Mouse (Mus musculus) cerebellum, postnatal 36 days (tissue): Measurements from ENCODE around the gene Pald1.

ENCODE experiments used
- DNase-seq, 2 experiments: peaks; one replicate each; pipeline ENCODE4 v3.0.0; 2021 to 2022; ENCODE audit warnings: mixed read lengths in 2 of 2

The Pald1 gene

GRCm38 (mm10) chr10:61365902-61366301 lies 17.4 kb downstream of the Pald1 start:
- DNase-seq, result no peak

GRCm38 (mm10) chr10:61364431-61364830 lies 18.9 kb downstream of the Pald1 start:
- no peak for DNase-seq

- peak; percentile 39 to 49 for DNase-seq
Measured at GRCm38 (mm10) chr10:61362992-61363391, 20.3 kb downstream of the Pald1 start.

- DNase-seq, result no peak
Measured at GRCm38 (mm10) chr10:61362483-61362882, 20.8 kb downstream of the Pald1 start.

GRCm38 (mm10) chr10:61360667-61361066 lies 22.7 kb downstream of the Pald1 start:
- no peak for DNase-seq

- DNase-seq, result no peak
Measured at GRCm38 (mm10) chr10:61359411-61359810, 23.9 kb downstream of the Pald1 start.

- DNase-seq, result no peak
Measured at GRCm38 (mm10) chr10:61357658-61358057, 25.7 kb downstream of the Pald1 start.

GRCm38 (mm10) chr10:61356568-61356967 lies 26.8 kb downstream of the Pald1 start:
- DNase-seq, result no peak

- no peak for DNase-seq
Measured at GRCm38 (mm10) chr10:61356095-61356494, 27.2 kb downstream of the Pald1 start.

GRCm38 (mm10) chr10:61355611-61356010 lies 27.7 kb downstream of the Pald1 start:
- no peak for DNase-seq

- no peak for DNase-seq
Measured at GRCm38 (mm10) chr10:61351216-61351615, 32.1 kb downstream of the Pald1 start.

GRCm38 (mm10) chr10:61346374-61346773 lies 37.0 kb downstream of the Pald1 start:
- DNase-seq, result no peak

GRCm38 (mm10) chr10:61345179-61345578 lies 38.2 kb downstream of the Pald1 start:
- DNase-seq, result no peak

GRCm38 (mm10) chr10:61343950-61344349 lies 39.4 kb downstream of the Pald1 start:
- peak; percentile 72 to 73 for DNase-seq

GRCm38 (mm10) chr10:61342750-61343149 lies 40.6 kb downstream of the Pald1 start:
- no peak for DNase-seq

GRCm38 (mm10) chr10:61341557-61341956 lies 41.8 kb downstream of the Pald1 start:
- peak; percentile 80 for DNase-seq

GRCm38 (mm10) chr10:61341045-61341444 lies 42.3 kb downstream of the Pald1 start:
- no peak for DNase-seq

GRCm38 (mm10) chr10:61340247-61340646 lies 43.1 kb downstream of the Pald1 start:
- DNase-seq, result no peak

- no peak for DNase-seq
Measured at GRCm38 (mm10) chr10:61339216-61339615, 44.1 kb downstream of the Pald1 start.

GRCm38 (mm10) chr10:61337665-61338064 lies 45.7 kb downstream of the Pald1 start:
- no peak for DNase-seq

GRCm38 (mm10) chr10:61336592-61336991 lies 46.7 kb downstream of the Pald1 start:
- no peak for DNase-seq

- DNase-seq, result peak; percentile 85 to 90
Measured at GRCm38 (mm10) chr10:61336137-61336536, 47.2 kb downstream of the Pald1 start.

GRCm38 (mm10) chr10:61334545-61334944 lies 48.8 kb downstream of the Pald1 start:
- no peak for DNase-seq

- peak; percentile 76 to 82 for DNase-seq
Measured at GRCm38 (mm10) chr10:61331046-61331445, 52.3 kb downstream of the Pald1 start.

GRCm38 (mm10) chr10:61328927-61329326 lies 54.4 kb downstream of the Pald1 start:
- no peak for DNase-seq

GRCm38 (mm10) chr10:61327545-61327944 lies 55.8 kb downstream of the Pald1 start:
- DNase-seq, result no peak
